ENCODE assay signal across 9 mouse cellular contexts in genomic region chr7:98672241-98672955, GRCm38 (mm10). TPM values are rescaled to one million over a fixed set of nuclear protein-coding genes. Genes with fewer than 3 reads are reported as not detected.
DNase-seq lines count a peak whose midpoint lies in the region; ATAC-seq and TF ChIP-seq lines count a peak whose summit lies in the region.
"Had no signal": no experiment of that assay in that cellular context is flagged by ENCODE, and none has a peak within 500 bp of the region (broad histone marks: within the 10 kb centered on the region; RNA-seq: fewer than 3 reads in every experiment).

No protein-coding gene starts in this region.

- no peak for TF ChIP-seq CTCF in heart, postnatal 0 days (IDR thresholded peaks at IDR 0.05; ENCODE audit: low read depth)
- no peak for TF ChIP-seq CTCF in left cerebral cortex, adult 2 months (IDR thresholded peaks at IDR 0.05)

- no peaks in the 10 kb centered on the region for H3K27me3 ChIP-seq in lung, embryonic 15.5 days
- H3K27me3 ChIP-seq in embryonic facial prominence, embryonic 14.5 days (replicated peaks; ENCODE audit: control insufficient read depth, insufficient read depth, low read length), result no peaks in the 10 kb centered on the region
- no peaks in the 10 kb centered on the region for H3K27me3 ChIP-seq in heart, postnatal 0 days (ENCODE audit: control insufficient read depth, insufficient read depth, low read length)
- H3K27me3 ChIP-seq: liver, embryonic 13.5 days had no signal

- no peaks in the 10 kb centered on the region for H3K9me3 ChIP-seq in lung, embryonic 15.5 days
- H3K9me3 ChIP-seq in embryonic facial prominence, embryonic 14.5 days (ENCODE audit: control insufficient read depth, low read length), result no peaks in the 10 kb centered on the region
- no peaks in the 10 kb centered on the region for H3K9me3 ChIP-seq in heart, postnatal 0 days (replicated peaks; ENCODE audit: control insufficient read depth, low read length)
- H3K9me3 ChIP-seq: liver, embryonic 13.5 days had no signal

- no peak overlapping the region for H3K9ac ChIP-seq in lung, embryonic 15.5 days
- no peak overlapping the region for H3K9ac ChIP-seq in embryonic facial prominence, embryonic 14.5 days (ENCODE audit: low read depth, low read length)
- H3K9ac ChIP-seq in heart, postnatal 0 days (replicated peaks; ENCODE audit: low read depth, low read length), result no peak overlapping the region
- H3K9ac ChIP-seq: liver, embryonic 13.5 days had no signal

- intact Hi-C loops in left cerebral cortex, adult 2 months (cut with DNase I), result no loop called here

- H3K4me2 ChIP-seq in lung, embryonic 15.5 days, result peak overlapping the region; percentile 12; the same call in 1 of the 2 replicates
- H3K4me2 ChIP-seq in embryonic facial prominence, embryonic 14.5 days (ENCODE audit: low read depth, low read length), result 0 out of 2 replicates have a peak overlapping the region, but pooled peaks have one; percentile 13
- H3K4me2 ChIP-seq in heart, postnatal 0 days (ENCODE audit: low read depth, low read length), result peak overlapping the region; percentile 26
- H3K4me2 ChIP-seq: liver, embryonic 13.5 days had no signal

- no peaks in the 10 kb centered on the region for H3K36me3 ChIP-seq in lung, embryonic 15.5 days
- no peaks in the 10 kb centered on the region for H3K36me3 ChIP-seq in embryonic facial prominence, embryonic 14.5 days (ENCODE audit: control insufficient read depth, insufficient read depth, low read length)
- H3K36me3 ChIP-seq in heart, postnatal 0 days (replicated peaks; ENCODE audit: control insufficient read depth, insufficient read depth, low read length), result no peaks in the 10 kb centered on the region
- H3K36me3 ChIP-seq: liver, embryonic 13.5 days had no signal

- no peak for TF ChIP-seq EP300 in heart, postnatal 0 days (IDR thresholded peaks at IDR 0.05; ENCODE audit: low read depth)

- H3K4me3 ChIP-seq in lung, embryonic 15.5 days, result no peak overlapping the region
- H3K4me3 ChIP-seq in embryonic facial prominence, embryonic 14.5 days (ENCODE audit: low read depth, low read length), result no peak overlapping the region
- no peak overlapping the region for H3K4me3 ChIP-seq in heart, postnatal 0 days (ENCODE audit: low read depth, low read length)
- no peak overlapping the region for H3K4me3 ChIP-seq in left cerebral cortex, adult 2 months
- H3K4me3 ChIP-seq: liver, embryonic 13.5 days had no signal

- 25% methylated on average over 11 of the region's 11 CpGs for WGBS in lung, embryonic 15.5 days
- WGBS in embryonic facial prominence, embryonic 14.5 days, result 19% methylated on average over 11 of the region's 11 CpGs
- WGBS in heart, postnatal 0 days, result 33% methylated on average over 11 of the region's 11 CpGs

- peaks cover 22% of the 10 kb centered on the region for H3K4me1 ChIP-seq in lung, embryonic 15.5 days
- H3K4me1 ChIP-seq in embryonic facial prominence, embryonic 14.5 days (ENCODE audit: control insufficient read depth, insufficient read depth, low read length), result peaks cover 23% of the 10 kb centered on the region
- peaks cover 30% of the 10 kb centered on the region for H3K4me1 ChIP-seq in heart, postnatal 0 days (ENCODE audit: control insufficient read depth, insufficient read depth)

- ATAC-seq in lung, embryonic 15.5 days (ENCODE audit: borderline replicate concordance, extremely low read depth, low FRiP score, low TSS enrichment), result peak; percentile 90
- peak; percentile 90 for ATAC-seq in embryonic facial prominence, embryonic 14.5 days (ENCODE audit: low read depth)
- ATAC-seq in heart, postnatal 0 days (ENCODE audit: insufficient read depth, low read depth), result peak; percentile 87
- ATAC-seq in monocyte, adult 5-6 weeks (replicated peaks; ENCODE audit: insufficient number of reproducible peaks, low FRiP score, low TSS enrichment, poor library complexity, severe bottlenecking), result no peak

- DNase-seq in lung, postnatal 25 days (ENCODE audit: low spot score), result no peak
- DNase-seq in embryonic facial prominence, embryonic 14.5 days (ENCODE audit: low spot score), result peak; percentile 92
- DNase-seq in heart, postnatal 0 days (ENCODE audit: low spot score), result peak; percentile 65
- DNase-seq in retina, postnatal 1 day, result peak; percentile 12
- DNase-seq in left cerebral cortex, adult 9 months (ENCODE audit: low spot score in 2 of 2), result no peak
- DNase-seq in left cerebral cortex, adult 2 months (ENCODE audit: extremely low spot score in 1 of 2, low spot score in 2 of 2), result no peak
- DNase-seq: liver, embryonic 13.5 days had no signal

- peak overlapping the region; percentile 43 for H3K27ac ChIP-seq in lung, embryonic 15.5 days
- H3K27ac ChIP-seq in embryonic facial prominence, embryonic 14.5 days (replicated peaks; ENCODE audit: low read depth, low read length), result peak overlapping the region; percentile 44
- peak overlapping the region; percentile 50 for H3K27ac ChIP-seq in heart, postnatal 0 days (ENCODE audit: low read depth)
- no peak overlapping the region for H3K27ac ChIP-seq in left cerebral cortex, adult 2 months
- H3K27ac ChIP-seq: liver, embryonic 13.5 days had no signal

RNA-seq across cellular contexts. Expression of gene Emsy, which starts 15.8 kb away (rescaled TPM):
- polyA plus RNA-seq in lung, embryonic 15.5 days (2015; fragmentation: Nextera tagmentation; extraction: Ambion mirVana), result 23.4 and 25.6 TPM in 2 replicates
- 34.0 and 34.1 TPM in 2 replicates for polyA plus RNA-seq in embryonic facial prominence, embryonic 14.5 days (2014; fragmentation: Nextera tagmentation; extraction: Ambion mirVana)
- total RNA-seq in heart, postnatal 0 days (2014; rRNA removed; ENCODE audit: low replicate concordance), result 20.1 and 33.2 TPM in 2 replicates
- polyA plus RNA-seq in heart, postnatal 0 days (2015; fragmentation: Nextera tagmentation; extraction: Ambion mirVana), result 8.8 and 9.1 TPM in 2 replicates
- 40.2 to 72.1 TPM (median 41.5 TPM) in 3 replicates for total RNA-seq in monocyte, adult 5-6 weeks (2017)
- 10 to 100 TPM; 67.4 to 76.7 TPM for total RNA-seq in left cerebral cortex, adult 2 months (2021)

RNA-seq across cellular contexts. Expression of gene Thap12, which starts 30.5 kb away (rescaled TPM):
- polyA plus RNA-seq in lung, embryonic 15.5 days (2015; fragmentation: Nextera tagmentation; extraction: Ambion mirVana), result 56.2 and 57.3 TPM in 2 replicates
- polyA plus RNA-seq in embryonic facial prominence, embryonic 14.5 days (2014; fragmentation: Nextera tagmentation; extraction: Ambion mirVana), result 58.0 and 60.3 TPM in 2 replicates
- total RNA-seq in heart, postnatal 0 days (2014; rRNA removed; ENCODE audit: low replicate concordance), result 48.6 and 50.6 TPM in 2 replicates
- polyA plus RNA-seq in heart, postnatal 0 days (2015; fragmentation: Nextera tagmentation; extraction: Ambion mirVana), result 31.5 and 37.8 TPM in 2 replicates
- 32.9 to 43.6 TPM (median 40.7 TPM) in 3 replicates for total RNA-seq in monocyte, adult 5-6 weeks (2017)
- 10 to 100 TPM; 57.7 to 61.2 TPM for total RNA-seq in left cerebral cortex, adult 2 months (2021)

Comparison
In these comparisons a context has a peak if more than half of its experiments do, and no peak if none do; other contexts are left out.
1. DNase-seq: peak in embryonic facial prominence, embryonic 14.5 days (single experiment), heart, postnatal 0 days (single experiment) and retina, postnatal 1 day (single experiment); none in lung, postnatal 25 days (single experiment), left cerebral cortex, adult 9 months (0 of 2) and left cerebral cortex, adult 2 months (0 of 2).
2. Peak in every context shown above with its lines, with median percentiles within 50 percentile points of each other: H3K4me2 ChIP-seq.